Mouse (Mus musculus) stomach, embryonic 16.5 days (tissue): Measurements from ENCODE around the gene Dnmt3a. TPM values are rescaled to one million over a fixed set of nuclear protein-coding genes. Genes with fewer than 3 reads are reported as not detected.
A peak's percentile ranks its signal among the peaks of the same experiment; 100 is the strongest.

Experiments used
- ATAC-seq: fragments of 200-750 bp; cut with Nextera tagmentation; 2 replicates; pipeline ENCODE4 v1.8.0; 2017; ENCODE audit warnings: moderate number of reproducible peaks, moderate TSS enrichment; ENCODE audit not compliant: insufficient read depth, low FRiP score
- H3K27ac ChIP-seq: fragments of 300-500 bp; sonication (generic); 2 replicates; pipeline ENCODE4 v1.5.1; 2014; ENCODE audit warnings: low read length
- H3K27me3 ChIP-seq: fragments of 300-500 bp; sonication (generic); 2 replicates; pipeline ENCODE4 v1.6.1; 2014; ENCODE audit warnings: low read length, control low read depth, mixed read lengths; ENCODE audit not compliant: control insufficient read depth, insufficient read depth
- H3K36me3 ChIP-seq: fragments of 300-500 bp; sonication (generic); 2 replicates; pipeline ENCODE4 v1.6.1; 2014; ENCODE audit warnings: low read length; ENCODE audit not compliant: control insufficient read depth, insufficient read depth
- H3K4me1 ChIP-seq: fragments of 300-500 bp; sonication (generic); 2 replicates; pipeline ENCODE4 v1.6.1; 2014; ENCODE audit warnings: low read length, control low read depth, mixed read lengths; ENCODE audit not compliant: control insufficient read depth, insufficient read depth
- H3K4me2 ChIP-seq: fragments of 300-500 bp; sonication (generic); 2 replicates; pipeline ENCODE4 v1.6.1; 2014; ENCODE audit warnings: low read depth, low read length, mixed read lengths
- H3K4me3 ChIP-seq: fragments of 300-500 bp; sonication (generic); replicated peaks from 2 replicates; pipeline ENCODE4 v1.5.1; 2014; ENCODE audit warnings: mild to moderate bottlenecking, low read length
- H3K9ac ChIP-seq: fragments of 300-500 bp; sonication (generic); 2 replicates; pipeline ENCODE4 v1.6.1; 2014; ENCODE audit warnings: low read length
- H3K9me3 ChIP-seq: fragments of 300-500 bp; sonication (generic); replicated peaks from 2 replicates; pipeline ENCODE4 v1.6.1; 2016; ENCODE audit warnings: low read length, control low read depth; ENCODE audit not compliant: control insufficient read depth
- WGBS: fragments of 180-500 bp; shearing (Covaris S2); extraction: QIAGEN DNeasy Blood & Tissue Kit; methylation state at CpG from one replicate; pipeline ENCODE4 v1.1.7; 2014; 5-methylcytosine and 5-hydroxymethylcytosine counted together
- polyA plus RNA-seq: library from polyadenylated mRNA; unstranded; fragments of >200 nt; fragmentation: Nextera tagmentation; extraction: Ambion mirVana; gene quantifications from 2 replicates; pipeline ENCODE4 v1.2.1, GENCODE M21; 2015

Dnmt3a gene
- polyA plus RNA-seq, 1 experiment from 2014 or later: 60.4 TPM

DNA sequence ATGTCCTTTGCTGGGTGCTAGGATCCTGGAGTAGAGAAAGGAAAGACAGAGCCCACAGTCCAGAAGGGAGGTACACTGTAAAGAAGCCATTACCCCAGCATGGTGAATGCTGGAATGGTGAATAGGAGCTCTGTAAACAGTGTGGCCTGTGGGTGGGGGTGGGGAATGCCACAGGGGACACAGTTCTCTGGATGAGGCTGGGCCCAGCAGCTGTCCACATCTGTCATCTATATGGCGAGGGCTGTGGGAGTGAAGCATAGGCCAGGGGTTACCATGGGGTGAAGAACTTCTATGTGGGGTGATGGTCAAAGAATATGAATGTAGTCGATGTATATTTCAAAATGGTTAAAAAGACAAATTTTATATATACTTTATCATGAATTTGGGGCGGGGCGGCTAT is 52.9 kb downstream of the Dnmt3a start:
- H3K9ac ChIP-seq: no peak overlapping the region
- no peaks in the 10 kb centered on the region for H3K27me3 ChIP-seq
- H3K4me2 ChIP-seq: no peak overlapping the region
- 0 out of 2 replicates have a peak, but pooled peaks cover 3% of the 10 kb centered on the region for H3K36me3 ChIP-seq
- ATAC-seq: no peak
- no peak overlapping the region for H3K4me3 ChIP-seq
- H3K9me3 ChIP-seq: no peaks in the 10 kb centered on the region
- no peak overlapping the region for H3K27ac ChIP-seq
- peaks cover 34% of the 10 kb centered on the region for H3K4me1 ChIP-seq
- 81% methylated on average over 4 of the region's 4 CpGs for WGBS

- ATAC-seq: no peak
- H3K4me1 ChIP-seq: peaks cover 29% of the 10 kb centered on the region
- no peak overlapping the region for H3K9ac ChIP-seq
- 0 out of 2 replicates have a peak, but pooled peaks cover 4% of the 10 kb centered on the region for H3K36me3 ChIP-seq
- H3K4me3 ChIP-seq: no peak overlapping the region
- H3K27ac ChIP-seq: no peak overlapping the region
- 61% methylated on average over 3 of the region's 3 CpGs for WGBS
- H3K27me3 ChIP-seq: no peaks in the 10 kb centered on the region
- H3K9me3 ChIP-seq: no peaks in the 10 kb centered on the region
- no peak overlapping the region for H3K4me2 ChIP-seq
Observed at GRCm38 (mm10) chr12:3859545-3859944, 53.7 kb downstream of the Dnmt3a start.

GRCm38 (mm10) chr12:3860005-3860404 is 54.2 kb downstream of the Dnmt3a start:
- no peak for ATAC-seq
- Histone ChIP-seq H3K9ac (no peak overlapping the region), H3K4me2 (no peak overlapping the region), H3K27me3 (no peaks in the 10 kb centered on the region), H3K27ac (no peak overlapping the region), H3K36me3 (0 out of 2 replicates have a peak, but pooled peaks cover 6% of the 10 kb centered on the region), H3K4me3 (no peak overlapping the region), H3K9me3 (no peaks in the 10 kb centered on the region), H3K4me1 (peaks cover 26% of the 10 kb centered on the region)
- WGBS: 45% methylated on average over 5 of the region's 5 CpGs

GRCm38 (mm10) chr12:3861665-3862228 is 55.9 kb downstream of the Dnmt3a start:
- H3K9ac ChIP-seq: no peak overlapping the region
- H3K4me2 ChIP-seq: no peak overlapping the region
- 0 out of 2 replicates have a peak, but pooled peaks cover 6% of the 10 kb centered on the region for H3K36me3 ChIP-seq
- no peak overlapping the region for H3K4me3 ChIP-seq
- peaks cover 18% of the 10 kb centered on the region for H3K4me1 ChIP-seq
- WGBS: 73% methylated on average over 4 of the region's 4 CpGs
- no peaks in the 10 kb centered on the region for H3K27me3 ChIP-seq
- H3K9me3 ChIP-seq: no peaks in the 10 kb centered on the region
- ATAC-seq: no peak
- no peak overlapping the region for H3K27ac ChIP-seq

DNA sequence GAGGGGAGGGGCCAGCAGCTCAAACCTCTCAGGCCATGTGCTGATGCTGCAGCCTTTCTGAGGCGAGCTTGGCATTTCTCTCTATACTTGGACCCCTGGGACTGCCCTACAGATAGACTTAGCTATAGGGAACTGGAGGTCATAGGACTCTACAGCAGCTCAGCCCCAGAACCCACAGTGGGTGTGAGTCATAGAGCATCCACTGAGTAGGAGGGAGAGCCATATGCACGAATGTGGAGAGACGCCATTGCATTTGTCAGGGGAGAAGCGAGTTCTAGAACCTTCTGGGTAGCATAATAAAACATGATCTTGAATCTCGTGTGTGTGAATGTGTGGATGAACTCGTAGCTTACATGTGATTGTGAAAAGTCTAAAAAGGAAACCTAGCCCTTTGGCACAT is 56.4 kb downstream of the Dnmt3a start:
- H3K27ac ChIP-seq: no peak overlapping the region
- no peaks in the 10 kb centered on the region for H3K9me3 ChIP-seq
- H3K4me1 ChIP-seq: peaks cover 19% of the 10 kb centered on the region
- no peaks in the 10 kb centered on the region for H3K27me3 ChIP-seq
- 0 out of 2 replicates have a peak, but pooled peaks cover 6% of the 10 kb centered on the region for H3K36me3 ChIP-seq
- no peak overlapping the region for H3K4me3 ChIP-seq
- no peak overlapping the region for H3K9ac ChIP-seq
- no peak overlapping the region for H3K4me2 ChIP-seq
- no peak for ATAC-seq
- 87% methylated on average over 6 of the region's 6 CpGs for WGBS

DNA sequence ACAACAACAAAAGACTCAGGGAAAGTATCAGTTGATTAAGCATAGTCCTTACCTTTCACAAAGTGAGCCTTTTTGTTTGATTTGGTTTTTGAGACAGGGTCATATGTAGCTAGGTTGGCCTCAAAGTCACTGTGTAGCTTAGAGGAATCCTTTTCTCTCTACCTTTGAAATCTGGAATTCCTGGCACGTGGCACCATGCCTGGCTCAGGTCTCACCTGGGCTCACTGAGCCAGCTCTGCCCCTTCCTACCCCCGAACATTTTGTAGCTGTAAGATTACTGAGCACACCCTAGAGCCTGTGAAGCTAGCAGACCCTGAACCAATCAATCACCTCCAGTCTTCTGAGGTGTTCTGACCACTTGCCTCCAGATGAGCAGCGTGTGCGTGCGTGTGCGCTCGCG is 58.4 kb downstream of the Dnmt3a start:
- Histone ChIP-seq H3K4me3 (no peak overlapping the region), H3K36me3 (0 out of 2 replicates have a peak, but pooled peaks cover 6% of the 10 kb centered on the region), H3K9me3 (no peaks in the 10 kb centered on the region), H3K27me3 (no peaks in the 10 kb centered on the region), H3K4me2 (no peak overlapping the region), H3K27ac (no peak overlapping the region), H3K9ac (no peak overlapping the region), H3K4me1 (peaks cover 11% of the 10 kb centered on the region)
- WGBS: 89% methylated on average over 8 of the region's 8 CpGs
- no peak for ATAC-seq

GRCm38 (mm10) chr12:3865594-3865993 is 59.8 kb downstream of the Dnmt3a start:
- H3K9me3 ChIP-seq: no peaks in the 10 kb centered on the region
- ATAC-seq: no peak
- no peak overlapping the region for H3K4me2 ChIP-seq
- 0 out of 2 replicates have a peak, but pooled peaks cover 6% of the 10 kb centered on the region for H3K36me3 ChIP-seq
- no peak overlapping the region for H3K9ac ChIP-seq
- WGBS: 83% methylated on average over 8 of the region's 8 CpGs
- no peak overlapping the region for H3K27ac ChIP-seq
- peaks cover 23% of the 10 kb centered on the region for H3K4me1 ChIP-seq
- H3K4me3 ChIP-seq: no peak overlapping the region
- H3K27me3 ChIP-seq: no peaks in the 10 kb centered on the region

GRCm38 (mm10) chr12:3866654-3867370 is 61.0 kb downstream of the Dnmt3a start:
- 45% methylated on average over 12 of the region's 12 CpGs for WGBS
- peaks cover 33% of the 10 kb centered on the region for H3K4me1 ChIP-seq
- H3K36me3 ChIP-seq: 0 out of 2 replicates have a peak, but pooled peaks cover 6% of the 10 kb centered on the region
- H3K4me2 ChIP-seq: no peak overlapping the region
- H3K9ac ChIP-seq: no peak overlapping the region
- H3K27ac ChIP-seq: no peak overlapping the region; the same call in 1 of the 2 replicates
- H3K9me3 ChIP-seq: no peaks in the 10 kb centered on the region
- H3K4me3 ChIP-seq: no peak overlapping the region
- ATAC-seq: peak; percentile 27; the same call in 1 of the 2 replicates
- H3K27me3 ChIP-seq: no peaks in the 10 kb centered on the region

- H3K9ac ChIP-seq: no peak overlapping the region
- no peak overlapping the region for H3K4me2 ChIP-seq
- H3K4me1 ChIP-seq: peaks cover 43% of the 10 kb centered on the region
- H3K4me3 ChIP-seq: no peak overlapping the region
- peaks cover 7% of the 10 kb centered on the region; the same call in 1 of the 2 replicates for H3K36me3 ChIP-seq
- H3K27me3 ChIP-seq: no peaks in the 10 kb centered on the region
- 78% methylated on average over 5 of the region's 5 CpGs for WGBS
- H3K27ac ChIP-seq: no peak overlapping the region
- no peak for ATAC-seq
- no peaks in the 10 kb centered on the region for H3K9me3 ChIP-seq
Observed at GRCm38 (mm10) chr12:3868115-3868514, 62.3 kb downstream of the Dnmt3a start.
